Mouse (Mus musculus): ENCODE measurements around the gene Gm17490.
A peak's percentile ranks its signal among the peaks of the same experiment; 100 is the strongest.

The Gm17490 gene

DNA sequence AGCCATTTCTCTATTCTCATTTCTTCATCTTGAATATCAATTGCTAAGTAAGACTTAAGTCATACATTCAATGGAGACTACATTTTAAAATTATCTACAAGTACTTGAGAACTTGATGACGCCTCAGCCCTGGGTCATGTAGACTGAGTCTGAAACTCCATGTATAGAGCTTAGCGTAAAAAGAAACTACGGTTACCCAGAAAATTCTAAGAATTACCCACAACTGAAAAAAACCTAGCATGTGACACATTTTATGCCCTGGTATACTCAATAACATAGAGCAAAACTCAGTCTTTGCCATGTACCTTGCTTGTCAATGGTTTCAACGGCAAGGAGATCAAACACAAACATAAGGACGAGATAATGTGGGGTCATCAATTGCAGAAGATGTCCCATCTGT lies at the start of gene Gm17490:
Gene Gm17490, minus strand, starts transcription at position 375 of the 400 bp plus-strand sequence.
- no peak for DNase-seq (ENCODE audit: low spot score in 2 of 2)

DNA sequence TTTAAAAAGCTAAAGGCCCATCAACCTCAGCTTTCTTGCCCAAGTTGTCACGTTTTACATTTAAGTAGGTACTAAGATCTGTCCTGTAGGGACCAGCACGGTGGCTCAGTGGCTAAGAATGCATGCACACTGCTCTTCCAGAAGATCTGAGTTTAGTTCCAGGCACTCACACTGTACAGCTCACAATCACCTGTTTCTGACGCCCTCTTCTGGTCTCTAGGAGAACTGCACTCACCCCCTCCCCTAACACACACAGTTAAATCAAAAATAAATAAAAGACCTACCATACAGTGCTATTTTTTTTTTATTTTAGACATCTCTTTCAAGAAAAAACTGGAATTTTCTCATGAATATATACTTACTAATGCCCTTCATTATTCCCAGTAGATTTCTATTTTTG lies 46.1 kb upstream of the Gm17490 start:
- DNase-seq (ENCODE audit: low spot score in 2 of 2), result peak; percentile 66 to 81

DNA sequence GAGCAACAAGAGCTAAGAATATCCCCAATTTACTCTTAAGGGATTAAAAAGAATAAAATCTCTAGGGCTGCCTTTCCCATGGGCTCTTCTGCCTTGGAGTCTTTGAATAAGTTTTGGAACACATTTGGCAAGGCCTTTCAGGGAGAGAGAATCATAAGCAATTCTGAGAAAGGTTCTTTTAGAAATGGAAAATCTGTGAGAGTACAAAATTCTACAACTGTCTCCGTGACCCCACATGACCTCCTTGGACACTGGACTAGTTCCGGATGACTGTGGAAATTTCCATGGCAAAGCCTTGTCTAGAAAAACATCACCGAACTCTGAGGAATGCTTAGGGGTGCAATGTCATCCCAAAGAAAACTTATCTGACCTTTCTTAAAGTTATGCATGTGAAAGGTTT lies 39.3 kb upstream of the Gm17490 start:
- DNase-seq (ENCODE audit: low spot score in 2 of 2), result no peak

DNA sequence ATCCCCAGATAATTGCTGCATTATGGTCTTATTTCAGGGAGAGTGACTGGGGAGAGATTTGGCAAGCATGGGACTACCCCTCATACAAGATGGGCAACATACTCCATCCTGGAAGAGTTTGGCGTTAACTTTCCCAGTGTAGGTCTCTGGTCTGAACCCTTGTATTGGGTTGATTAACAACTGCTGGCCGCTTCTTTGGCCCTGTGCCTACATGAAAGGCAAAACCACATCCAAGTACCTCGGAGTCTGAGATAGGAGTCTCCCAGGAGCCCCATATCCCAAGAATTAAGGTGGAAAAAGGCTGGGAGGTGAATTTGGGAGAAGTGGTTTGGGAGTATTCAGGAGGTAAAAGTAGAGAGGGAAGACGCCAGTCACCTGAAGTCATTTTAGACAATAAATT lies 38.7 kb upstream of the Gm17490 start:
- DNase-seq (ENCODE audit: low spot score in 2 of 2), result no peak

DNA sequence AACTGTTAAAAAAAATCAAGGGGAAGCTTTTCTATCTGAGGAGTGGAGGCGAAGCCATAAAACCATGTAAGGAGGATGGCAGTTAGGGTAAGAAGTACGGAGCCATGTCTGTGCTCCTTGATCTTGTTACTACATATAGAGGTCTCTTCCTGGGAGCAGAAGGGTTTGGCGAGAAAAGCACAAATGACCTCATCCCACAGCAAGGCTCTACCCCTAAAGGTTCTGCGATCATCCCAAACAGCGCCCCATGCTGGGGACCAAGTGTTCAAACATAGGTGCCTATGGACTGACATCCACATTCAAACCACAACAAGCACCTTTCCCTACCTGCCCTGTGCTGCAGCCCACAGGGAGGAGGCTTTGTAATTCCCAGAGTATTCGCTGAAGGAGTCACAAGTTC lies 38.3 kb upstream of the Gm17490 start:
- DNase-seq (ENCODE audit: low spot score in 2 of 2), result peak in 1 of 2 experiments; percentile 57

DNA sequence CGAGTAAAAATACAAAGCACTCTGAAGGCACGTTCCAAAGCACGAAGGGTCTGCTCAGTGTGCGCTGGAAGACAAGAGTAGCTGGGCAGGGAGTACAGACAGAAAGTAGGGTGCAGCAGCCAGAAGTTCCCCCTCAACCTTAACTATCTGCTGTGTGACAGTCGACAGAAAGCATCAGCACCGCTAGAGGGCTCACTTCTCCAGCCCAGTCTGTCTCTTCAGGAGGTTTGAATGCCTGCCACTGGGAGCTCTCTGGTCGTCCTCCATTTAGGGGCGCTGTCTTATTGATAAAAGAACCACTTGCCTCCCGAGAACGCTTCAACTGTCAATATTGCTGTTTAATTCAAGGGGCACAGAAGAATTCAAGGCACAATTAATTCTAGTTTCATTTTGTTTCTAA lies 37.9 kb upstream of the Gm17490 start:
- DNase-seq (ENCODE audit: low spot score in 2 of 2), result peak; percentile 87 to 94

DNA sequence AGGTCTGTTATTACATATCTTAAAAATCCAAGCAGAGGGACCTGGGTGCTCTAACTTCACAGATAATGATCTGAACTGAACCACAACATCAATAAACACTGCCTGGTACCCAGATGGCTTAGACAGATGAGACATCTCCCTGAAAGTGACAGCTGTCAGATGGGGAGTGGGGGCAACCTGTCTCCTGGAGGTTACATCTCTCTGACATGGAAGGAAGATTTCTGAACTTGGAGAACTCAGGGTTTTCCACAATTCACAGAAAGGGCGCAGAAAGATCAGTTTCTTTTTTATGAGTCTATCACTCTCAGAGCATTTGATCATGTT lies 36.8 kb upstream of the Gm17490 start:
- DNase-seq (ENCODE audit: low spot score in 2 of 2), result peak in 1 of 2 experiments; percentile 36

DNA sequence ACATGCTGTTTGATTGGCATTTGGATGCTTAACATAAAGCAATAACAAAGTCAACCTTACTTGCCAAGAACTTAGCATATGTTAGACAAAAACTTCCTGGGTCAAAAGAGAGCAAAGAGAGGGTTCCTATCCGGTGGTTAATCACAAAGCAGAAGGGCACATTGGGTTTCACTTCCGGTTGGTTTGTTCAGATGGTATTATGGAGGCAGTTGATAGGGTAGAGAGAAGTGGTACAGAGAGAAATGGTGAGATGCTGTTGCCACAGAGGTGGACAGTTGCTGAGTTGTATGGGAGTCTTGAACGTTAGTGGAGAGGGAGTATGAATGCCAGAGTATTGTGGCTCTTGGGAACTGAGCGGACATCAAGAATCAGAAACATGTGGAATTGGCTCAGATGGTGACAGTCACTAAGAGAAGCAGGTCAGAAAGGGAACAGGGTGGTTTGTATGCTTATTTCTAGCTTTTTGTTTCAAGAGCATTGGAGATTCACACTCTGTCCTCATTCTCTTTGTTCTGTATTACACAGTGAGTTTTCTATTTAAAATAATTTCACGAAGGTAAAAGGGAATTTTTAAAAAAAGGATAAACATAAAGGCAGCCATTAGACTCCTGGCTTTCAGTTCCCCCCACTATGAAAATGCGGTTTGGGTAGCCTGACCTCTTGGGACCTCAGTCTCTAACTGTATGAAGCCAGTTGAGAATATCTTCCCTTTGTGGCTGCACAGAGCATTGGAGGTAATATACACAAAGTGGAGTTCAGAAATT lies 36.3 kb upstream of the Gm17490 start:
- no peak for DNase-seq (ENCODE audit: low spot score in 2 of 2)

DNA sequence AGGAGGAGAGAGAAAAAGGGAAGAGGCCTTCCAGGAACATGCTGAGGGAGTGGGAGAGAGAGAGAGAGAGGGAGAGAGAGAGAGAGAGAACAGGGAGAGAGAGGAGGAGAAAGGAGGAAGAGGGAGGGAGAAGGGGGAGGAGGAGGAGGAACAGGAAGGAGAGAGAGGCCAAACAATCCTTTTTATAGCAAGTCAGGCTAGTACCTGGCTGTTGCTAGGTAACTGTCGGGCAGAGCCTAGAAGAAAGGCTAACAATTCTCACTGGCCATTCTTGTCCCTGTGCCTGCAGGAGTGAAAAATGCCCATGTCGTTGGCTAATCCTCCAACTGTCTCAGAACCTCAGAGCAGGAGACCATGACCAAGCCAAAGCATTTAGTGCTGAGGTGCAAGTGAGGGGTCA lies 33.2 kb upstream of the Gm17490 start:
- DNase-seq (ENCODE audit: low spot score in 2 of 2), result no peak

DNA sequence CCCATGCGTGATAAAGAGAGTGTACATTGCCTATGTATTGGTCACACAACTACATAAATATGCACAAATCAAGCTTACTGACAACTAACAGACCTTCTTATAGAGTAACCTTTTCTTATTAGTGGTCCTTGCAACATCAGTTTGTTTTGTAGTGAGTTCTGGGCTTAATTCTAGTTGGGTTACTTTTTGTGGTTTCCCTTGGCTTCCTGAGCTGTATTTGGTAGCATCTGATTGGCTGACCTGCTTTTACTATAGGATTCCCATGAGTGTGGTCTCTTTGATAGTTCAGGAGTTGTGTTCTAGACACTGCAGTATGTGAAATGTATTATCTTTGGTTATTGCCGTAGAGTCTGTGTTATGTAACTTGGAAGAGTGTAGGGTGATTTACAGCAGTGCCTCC lies 31.5 kb upstream of the Gm17490 start:
- peak in 1 of 2 experiments; percentile 45 for DNase-seq (ENCODE audit: low spot score in 2 of 2)

DNA sequence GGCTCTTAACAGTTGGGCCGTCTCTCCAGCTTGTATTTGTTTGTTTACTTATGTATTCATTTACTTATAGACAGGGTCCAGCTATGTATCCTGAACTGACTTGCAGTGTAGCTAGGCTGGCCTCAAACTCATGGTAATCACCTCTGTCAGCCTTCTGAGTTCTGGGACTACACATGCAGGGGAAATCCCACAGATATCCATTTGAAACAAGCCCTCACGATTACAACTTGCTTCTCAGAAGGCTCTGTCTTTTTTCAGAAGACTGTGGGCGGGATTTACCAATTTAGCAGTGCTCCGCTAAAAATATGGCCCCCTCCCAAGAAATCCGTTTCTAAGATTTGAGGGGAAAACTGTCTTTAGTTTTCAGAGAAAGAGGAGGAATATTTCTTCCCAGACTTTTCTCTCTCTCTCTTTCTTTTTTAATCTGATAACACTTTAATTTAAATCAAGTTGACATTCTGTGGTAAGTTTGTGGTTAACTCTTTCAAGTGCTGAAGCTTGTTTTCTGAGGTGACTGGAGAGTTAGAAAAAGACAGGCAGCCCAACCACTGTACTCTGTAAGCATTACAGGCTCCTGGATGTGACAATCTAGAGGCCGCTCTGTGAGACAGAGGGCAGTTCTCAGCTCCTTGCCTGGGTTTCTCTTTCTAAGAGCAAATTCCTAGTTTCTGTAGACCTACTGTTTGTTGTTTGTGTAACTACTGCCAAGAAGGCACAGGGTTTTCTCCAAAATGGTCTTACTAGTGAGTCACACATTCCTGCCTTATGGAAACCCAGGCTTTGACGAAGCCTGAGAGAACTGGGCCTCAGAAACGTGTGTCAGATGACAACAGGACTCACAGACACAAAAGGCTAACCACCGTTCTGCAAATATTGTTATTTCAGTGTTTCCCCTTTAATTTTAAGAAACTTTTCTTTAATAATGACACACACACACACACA lies 29.2 kb upstream of the Gm17490 start:
- DNase-seq (ENCODE audit: low spot score in 2 of 2), result no peak

DNA sequence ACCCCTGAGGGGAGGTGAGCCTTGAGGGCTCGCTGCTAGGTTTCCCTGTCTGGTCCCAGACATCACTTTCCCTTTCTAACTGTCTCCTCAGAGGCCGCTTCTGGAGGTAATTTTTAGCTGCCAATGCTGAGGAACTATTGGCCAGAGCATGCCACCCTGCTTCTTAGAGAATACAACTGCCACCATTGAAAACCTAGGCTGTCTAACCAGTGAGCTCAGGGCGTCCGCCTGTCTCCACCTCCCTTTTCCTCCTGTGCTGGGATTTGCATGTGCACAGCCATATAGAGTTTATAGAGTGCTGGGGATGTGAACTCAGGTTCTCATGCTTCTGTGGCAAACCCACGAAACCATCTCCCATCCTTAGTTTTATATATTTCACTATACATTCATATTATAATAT lies 27.7 kb upstream of the Gm17490 start:
- DNase-seq (ENCODE audit: low spot score in 2 of 2), result no peak

DNA sequence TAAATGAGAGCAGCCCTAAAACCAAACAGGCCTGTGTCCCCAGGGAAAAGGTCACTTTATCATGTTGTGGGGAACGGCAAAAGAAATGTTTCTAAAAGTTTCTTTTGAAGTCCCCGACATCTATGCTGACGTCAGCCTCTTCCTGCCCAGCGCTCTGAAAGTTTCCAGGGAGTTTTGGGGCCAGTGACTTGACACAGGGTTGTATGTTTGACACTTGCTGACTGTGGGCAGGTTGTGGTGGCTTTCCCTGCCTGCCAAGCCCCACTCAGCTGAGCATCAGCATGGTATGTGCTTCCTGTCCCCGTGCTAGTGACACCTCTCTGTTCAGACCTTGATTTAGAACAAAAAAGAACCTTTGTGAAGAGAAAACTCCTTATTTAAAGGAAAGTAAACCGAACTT lies 27.3 kb upstream of the Gm17490 start:
- peak; percentile 57 to 64 for DNase-seq (ENCODE audit: low spot score in 2 of 2)

DNA sequence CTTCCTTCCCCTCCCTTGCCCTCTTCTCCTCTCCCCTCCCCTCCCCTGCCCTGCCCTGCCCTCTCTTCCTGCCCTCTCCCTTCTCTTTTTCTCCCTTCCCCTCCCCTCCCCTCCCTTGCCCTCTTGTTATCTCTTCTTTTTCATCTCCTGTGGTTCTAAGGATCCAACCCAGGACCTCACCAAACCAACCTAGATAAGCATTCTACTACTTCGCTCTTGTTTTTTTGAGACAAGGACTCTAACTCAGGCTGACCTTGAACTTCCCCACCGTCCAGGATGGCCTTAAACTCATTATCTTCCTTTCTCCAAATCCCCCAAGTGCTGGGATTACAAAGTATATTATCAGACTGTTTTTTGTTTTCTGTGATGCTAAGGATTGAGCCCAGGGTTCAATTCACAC lies 26.7 kb upstream of the Gm17490 start:
- DNase-seq (ENCODE audit: low spot score in 2 of 2), result no peak

DNA sequence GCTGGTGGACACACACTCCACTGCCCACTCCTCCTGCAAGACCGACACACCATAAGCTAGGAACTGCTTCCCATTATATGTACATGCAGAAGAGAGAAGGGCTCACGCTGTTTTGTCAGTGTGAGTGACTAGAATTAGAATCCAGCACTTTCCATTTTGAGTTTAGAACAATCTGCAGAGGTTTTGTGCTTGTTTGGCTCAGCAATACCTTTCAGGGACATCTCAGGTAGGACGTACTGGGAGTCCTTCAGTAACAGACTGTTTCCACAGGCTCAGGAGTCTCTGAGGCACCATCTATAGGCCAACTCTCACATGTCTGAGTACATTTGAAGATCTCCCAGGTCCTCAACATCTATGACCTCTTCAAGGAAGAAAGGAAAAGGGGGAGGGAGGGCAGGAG lies 26.1 kb upstream of the Gm17490 start:
- no peak for DNase-seq (ENCODE audit: low spot score in 2 of 2)

DNA sequence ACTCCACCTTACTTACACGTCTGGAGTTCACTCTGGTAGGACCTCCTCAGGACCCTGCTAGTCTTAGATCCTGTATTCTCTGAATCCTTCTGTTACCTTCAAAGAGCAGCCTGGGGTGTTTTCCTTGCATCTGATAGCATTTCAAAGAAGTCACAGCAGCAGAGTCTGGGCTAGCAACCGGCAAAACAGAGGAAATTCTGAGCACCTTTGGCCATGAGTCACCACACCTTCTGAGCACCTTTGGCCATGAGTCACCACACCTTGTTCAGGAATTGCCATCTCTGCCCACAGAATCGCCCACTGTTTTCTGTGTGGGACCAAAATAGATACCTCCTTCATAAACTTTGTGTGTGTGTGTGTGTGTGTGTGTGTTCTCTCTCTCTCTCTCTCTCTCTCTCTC lies 25.4 kb upstream of the Gm17490 start:
- DNase-seq (ENCODE audit: low spot score in 2 of 2), result no peak

DNA sequence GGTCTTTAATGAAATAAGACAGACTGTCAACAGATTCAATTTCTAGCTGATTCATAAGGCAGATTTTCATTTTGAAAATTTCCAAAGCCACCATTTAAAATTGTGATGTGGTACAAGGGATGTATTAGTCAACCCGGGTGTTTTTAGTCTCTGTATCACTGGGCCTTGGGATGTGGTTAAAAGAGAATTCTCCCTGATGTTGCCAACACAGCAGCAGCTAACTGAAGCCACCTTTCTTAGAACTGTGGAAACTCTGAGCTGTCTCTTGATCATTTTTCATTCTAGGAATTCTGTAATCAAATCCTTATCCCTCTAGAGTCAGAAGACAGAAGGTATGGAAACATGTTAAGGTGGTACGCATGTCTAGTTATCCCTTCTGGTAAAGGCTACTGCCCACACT lies 19.2 kb upstream of the Gm17490 start:
- DNase-seq (ENCODE audit: low spot score in 2 of 2), result no peak

DNA sequence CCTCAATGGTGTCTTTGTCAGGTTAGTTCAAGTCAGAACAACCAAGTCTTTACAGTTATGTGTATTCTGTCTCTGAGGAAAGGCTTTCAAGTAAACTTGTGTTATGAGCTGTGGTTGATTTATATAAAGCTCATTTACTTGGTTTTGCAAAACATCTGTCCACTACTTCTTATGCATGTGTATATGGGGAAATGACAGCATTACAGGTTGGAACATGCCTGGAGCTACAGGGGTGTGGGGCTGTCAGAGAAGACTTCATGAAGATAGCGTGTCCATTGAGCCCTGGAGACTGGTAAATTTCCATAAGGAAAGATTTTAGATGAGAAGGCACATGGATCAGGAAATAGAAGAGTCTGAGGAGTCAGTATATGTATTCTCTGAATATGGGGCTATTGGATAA lies 18.0 kb upstream of the Gm17490 start:
- DNase-seq (ENCODE audit: low spot score in 2 of 2), result no peak

DNA sequence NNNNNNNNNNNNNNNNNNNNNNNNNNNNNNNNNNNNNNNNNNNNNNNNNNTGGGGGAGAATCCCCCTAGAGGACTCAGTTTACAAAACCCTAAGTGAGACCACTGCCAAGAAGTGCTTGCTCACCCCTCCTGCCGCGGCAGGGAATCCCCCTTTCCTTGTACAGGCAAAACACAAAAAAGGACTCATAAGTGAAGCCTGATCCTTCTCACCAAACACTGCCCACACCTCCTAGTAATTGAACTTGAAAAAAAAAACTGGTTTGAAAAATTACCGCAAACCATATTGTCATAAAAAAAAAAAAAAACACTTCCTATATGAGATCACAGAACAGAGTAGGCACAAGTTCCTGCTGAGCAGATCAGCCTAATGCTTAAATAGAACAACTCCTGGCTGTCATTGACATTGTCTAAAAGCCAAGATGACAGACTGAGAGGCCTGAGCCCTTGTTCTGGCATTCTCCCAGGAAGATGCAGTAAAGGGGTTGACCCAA lies 16.4 kb upstream of the Gm17490 start, which contains the start of gene Il2ra:
Gene Il2ra, plus strand, starts transcription at position 357 of the 491 bp plus-strand sequence.
- no peak for DNase-seq (ENCODE audit: low spot score in 2 of 2)

DNA sequence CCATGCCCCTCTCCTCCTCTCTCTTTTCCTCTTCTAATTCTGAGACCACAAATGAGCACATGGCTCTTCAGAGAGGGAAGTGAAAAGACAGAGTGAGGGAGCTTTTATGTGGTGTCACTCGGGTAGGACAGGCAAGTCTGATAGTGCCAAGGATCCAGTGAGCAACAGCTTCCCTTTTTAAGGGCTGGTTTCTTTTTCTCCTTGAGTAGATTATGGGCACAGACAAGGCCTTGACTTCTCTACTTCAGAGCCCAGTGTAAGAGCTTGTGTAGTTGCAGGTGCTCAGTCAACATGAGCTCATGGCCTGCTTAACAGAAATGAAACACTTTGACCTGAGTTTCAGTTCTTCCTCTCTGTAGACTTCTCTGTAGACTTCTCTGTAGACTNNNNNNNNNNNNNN lies 11.1 kb upstream of the Gm17490 start:
- peak; percentile 42 to 47 for DNase-seq (ENCODE audit: low spot score in 2 of 2)

DNA sequence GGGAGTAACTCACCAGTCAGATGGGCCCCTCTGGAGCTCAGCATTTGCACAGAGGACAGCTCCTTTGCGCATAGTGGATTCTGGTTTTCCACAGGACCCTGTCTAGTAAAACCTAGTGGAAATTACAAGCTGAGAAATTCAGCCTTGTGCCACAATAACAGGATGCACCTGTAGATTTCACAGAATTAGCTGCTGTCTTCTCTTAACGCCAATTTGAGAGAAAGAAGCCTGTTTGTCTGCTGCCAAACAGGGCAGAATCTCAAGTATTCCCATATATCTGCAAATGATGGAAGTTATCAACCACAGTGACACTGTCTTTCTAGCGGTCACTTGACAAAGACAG lies 10.0 kb upstream of the Gm17490 start:
- peak; percentile 49 to 50 for DNase-seq (ENCODE audit: low spot score in 2 of 2)

DNA sequence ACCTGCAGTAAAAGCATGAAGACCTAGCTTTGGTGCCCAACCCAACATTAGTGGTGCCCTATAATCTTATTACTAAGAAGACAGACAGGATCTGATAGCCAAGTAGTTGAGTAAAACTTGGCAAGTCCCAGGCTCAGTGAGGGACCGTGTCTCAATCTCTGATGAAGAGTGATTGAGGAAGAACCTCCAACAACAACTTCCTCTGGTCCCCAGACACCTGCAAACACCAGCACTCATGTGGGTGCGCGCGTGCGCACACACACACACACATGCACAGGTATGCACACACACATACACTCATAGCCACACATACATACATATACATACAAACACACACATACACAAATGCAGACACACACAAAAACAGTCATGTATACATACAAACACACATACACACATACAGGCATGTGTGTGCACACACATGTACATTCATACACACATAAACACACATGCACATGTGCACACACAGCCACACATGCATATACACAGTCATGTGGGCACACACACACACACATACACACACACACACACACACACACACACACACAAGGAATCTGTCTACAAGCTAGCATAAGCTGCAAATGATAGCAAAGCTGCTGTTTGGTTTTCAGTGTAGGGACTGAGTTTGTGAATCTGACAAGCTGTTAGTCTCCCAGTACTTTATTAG lies 9.5 kb upstream of the Gm17490 start:
- DNase-seq (ENCODE audit: low spot score in 2 of 2), result peak; percentile 51 to 59

Data from thymus, postnatal 10 days (tissue).